ENCODE assay signal across 10 mouse cellular contexts in genomic region chr2:179829972-179830371, GRCm38 (mm10).
DNase-seq lines count a peak whose midpoint lies in the region; ATAC-seq and TF ChIP-seq lines count a peak whose summit lies in the region.
"Had no signal": no experiment of that assay in that cellular context is flagged by ENCODE, and none has a peak within 500 bp of the region (broad histone marks: within the 10 kb centered on the region; RNA-seq: fewer than 3 reads in every experiment).

No protein-coding gene starts in this region.

- WGBS in forebrain, postnatal 0 days: 30% methylated on average over 6 of the region's 6 CpGs
- 24% methylated on average over 6 of the region's 6 CpGs for WGBS in forebrain, embryonic 14.5 days
- WGBS in neural tube, embryonic 15.5 days: 19% methylated on average over 6 of the region's 6 CpGs
- WGBS in neural tube, embryonic 11.5 days: 21% methylated on average over 6 of the region's 6 CpGs
- WGBS in intestine, embryonic 16.5 days: 30% methylated on average over 6 of the region's 6 CpGs

- peak; percentile 60 for TF ChIP-seq CTCF in forebrain, postnatal 0 days (IDR thresholded peaks at IDR 0.05; ENCODE audit: low read depth)

- no peaks in the 10 kb centered on the region for H3K27me3 ChIP-seq in forebrain, postnatal 0 days (ENCODE audit: insufficient read depth, low read length)
- no peaks in the 10 kb centered on the region for H3K27me3 ChIP-seq in forebrain, embryonic 14.5 days (replicated peaks; ENCODE audit: control insufficient read depth, insufficient read depth, low read length)
- H3K27me3 ChIP-seq in neural tube, embryonic 15.5 days (replicated peaks): no peaks in the 10 kb centered on the region
- no peaks in the 10 kb centered on the region for H3K27me3 ChIP-seq in neural tube, embryonic 11.5 days (ENCODE audit: control insufficient read depth, insufficient read depth, low read length)
- H3K27me3 ChIP-seq in intestine, embryonic 16.5 days (replicated peaks; ENCODE audit: control insufficient read depth, insufficient read depth, low read length): no peaks in the 10 kb centered on the region
- H3K27me3 ChIP-seq: midbrain, embryonic 12.5 days had no signal

- H3K9me3 ChIP-seq in forebrain, postnatal 0 days (ENCODE audit: low read length): no peaks in the 10 kb centered on the region
- no peaks in the 10 kb centered on the region for H3K9me3 ChIP-seq in forebrain, embryonic 14.5 days (replicated peaks; ENCODE audit: control insufficient read depth, low read length)
- H3K9me3 ChIP-seq in neural tube, embryonic 15.5 days (replicated peaks): no peaks in the 10 kb centered on the region
- H3K9me3 ChIP-seq in neural tube, embryonic 11.5 days (ENCODE audit: control insufficient read depth, low read length): no peaks in the 10 kb centered on the region
- no peaks in the 10 kb centered on the region for H3K9me3 ChIP-seq in intestine, embryonic 16.5 days (ENCODE audit: control insufficient read depth, low read length)
- H3K9me3 ChIP-seq: heart, embryonic 15.5 days; midbrain, embryonic 12.5 days had no signal

- ATAC-seq in forebrain, postnatal 0 days: no peak
- no peak for ATAC-seq in forebrain, embryonic 14.5 days
- no peak for ATAC-seq in neural tube, embryonic 15.5 days (ENCODE audit: low FRiP score)
- ATAC-seq in neural tube, embryonic 11.5 days (ENCODE audit: insufficient read depth, low FRiP score, low TSS enrichment): no peak
- ATAC-seq in intestine, embryonic 16.5 days: no peak

- no peaks in the 10 kb centered on the region; the same call in 1 of the 2 replicates for H3K4me1 ChIP-seq in forebrain, postnatal 0 days (ENCODE audit: insufficient read depth)
- H3K4me1 ChIP-seq in forebrain, embryonic 14.5 days (ENCODE audit: control insufficient read depth, insufficient read depth, low read length): peaks cover 3% of the 10 kb centered on the region; the same call in 1 of the 2 replicates
- peaks cover 8% of the 10 kb centered on the region for H3K4me1 ChIP-seq in neural tube, embryonic 15.5 days
- H3K4me1 ChIP-seq in neural tube, embryonic 11.5 days (ENCODE audit: control insufficient read depth, insufficient read depth, low read length): 0 out of 2 replicates have a peak, but pooled peaks cover 2% of the 10 kb centered on the region
- no peaks in the 10 kb centered on the region for H3K4me1 ChIP-seq in intestine, embryonic 16.5 days (ENCODE audit: control insufficient read depth, insufficient read depth, low read length)
- H3K4me1 ChIP-seq: heart, embryonic 15.5 days had no signal

- no peak overlapping the region for H3K4me2 ChIP-seq in forebrain, postnatal 0 days (ENCODE audit: low read depth)
- no peak overlapping the region for H3K4me2 ChIP-seq in forebrain, embryonic 14.5 days (ENCODE audit: low read length)
- H3K4me2 ChIP-seq in neural tube, embryonic 15.5 days: no peak overlapping the region
- H3K4me2 ChIP-seq in neural tube, embryonic 11.5 days (ENCODE audit: low read depth): no peak overlapping the region
- H3K4me2 ChIP-seq in intestine, embryonic 16.5 days (ENCODE audit: low read depth, low read length): no peak overlapping the region
- H3K4me2 ChIP-seq: heart, embryonic 15.5 days; midbrain, embryonic 12.5 days had no signal

- H3K36me3 ChIP-seq in forebrain, postnatal 0 days (ENCODE audit: insufficient read depth): no peaks in the 10 kb centered on the region
- H3K36me3 ChIP-seq in forebrain, embryonic 14.5 days (ENCODE audit: control insufficient read depth, insufficient read depth, low read length): no peaks in the 10 kb centered on the region
- H3K36me3 ChIP-seq in neural tube, embryonic 15.5 days: no peaks in the 10 kb centered on the region
- H3K36me3 ChIP-seq in neural tube, embryonic 11.5 days (ENCODE audit: control insufficient read depth, insufficient read depth, low read length): no peaks in the 10 kb centered on the region
- H3K36me3 ChIP-seq in intestine, embryonic 16.5 days (ENCODE audit: control insufficient read depth, insufficient read depth, low read length): no peaks in the 10 kb centered on the region
- H3K36me3 ChIP-seq: heart, embryonic 15.5 days; midbrain, embryonic 12.5 days had no signal

- H3K9ac ChIP-seq in forebrain, postnatal 0 days: no peak overlapping the region
- H3K9ac ChIP-seq in forebrain, embryonic 14.5 days (ENCODE audit: low read length): no peak overlapping the region
- no peak overlapping the region for H3K9ac ChIP-seq in neural tube, embryonic 15.5 days (replicated peaks)
- no peak overlapping the region for H3K9ac ChIP-seq in neural tube, embryonic 11.5 days (ENCODE audit: low read length)
- H3K9ac ChIP-seq in intestine, embryonic 16.5 days (ENCODE audit: low read depth, low read length): no peak overlapping the region
- H3K9ac ChIP-seq: heart, embryonic 15.5 days; midbrain, embryonic 12.5 days had no signal

- H3K27ac ChIP-seq in forebrain, postnatal 0 days (ENCODE audit: low read depth, low read length): no peak overlapping the region
- H3K27ac ChIP-seq in forebrain, embryonic 14.5 days (ENCODE audit: low read depth, low read length): no peak overlapping the region
- H3K27ac ChIP-seq in neural tube, embryonic 15.5 days (replicated peaks): no peak overlapping the region
- H3K27ac ChIP-seq in neural tube, embryonic 11.5 days (ENCODE audit: low read depth, low read length): no peak overlapping the region
- H3K27ac ChIP-seq in intestine, embryonic 16.5 days (ENCODE audit: low read length): no peak overlapping the region
- H3K27ac ChIP-seq: heart, embryonic 15.5 days; midbrain, embryonic 12.5 days had no signal

- H3K4me3 ChIP-seq in forebrain, postnatal 0 days (ENCODE audit: low read depth, low read length): no peak overlapping the region
- no peak overlapping the region for H3K4me3 ChIP-seq in forebrain, embryonic 14.5 days (ENCODE audit: low read depth, low read length)
- H3K4me3 ChIP-seq in neural tube, embryonic 15.5 days (replicated peaks): no peak overlapping the region
- H3K4me3 ChIP-seq in neural tube, embryonic 11.5 days (ENCODE audit: low read depth, low read length): no peak overlapping the region
- H3K4me3 ChIP-seq in intestine, embryonic 16.5 days (ENCODE audit: low read length): no peak overlapping the region
- H3K4me3 ChIP-seq: heart, embryonic 15.5 days; midbrain, embryonic 12.5 days had no signal

- no peak for DNase-seq in forebrain, postnatal 0 days
- DNase-seq in forebrain, embryonic 14.5 days (ENCODE audit: low spot score): no peak
- DNase-seq in neural tube, embryonic 10.5 days (ENCODE audit: extremely low spot score, low spot score): peak; percentile 55
- DNase-seq in embryo, embryonic 11 days: peak; percentile 63
- DNase-seq in neural tube, embryonic 11.5 days (ENCODE audit: low spot score): peak; percentile 55
- DNase-seq in right cerebral cortex, postnatal 10 days (ENCODE audit: low spot score in 2 of 2): no peak

Comparison
In these comparisons a context has a peak if more than half of its experiments do, and no peak if none do; other contexts are left out.
1. DNase-seq: peak in neural tube, embryonic 10.5 days (single experiment), embryo, embryonic 11 days (single experiment) and neural tube, embryonic 11.5 days (single experiment); none in forebrain, postnatal 0 days (single experiment), forebrain, embryonic 14.5 days (single experiment) and right cerebral cortex, postnatal 10 days (0 of 2).